Mouse (Mus musculus) embryonic fibroblast, embryonic 13.5 days (primary cell): ENCODE results near the gene Strip1.

Source experiments
- CTCF ChIP-seq: IDR thresholded peaks from 2 replicates; pipeline ENCODE4 v1.5.1; 2011; ENCODE audit warnings: mild to moderate bottlenecking, control low read depth, low read length, moderate library complexity, borderline replicate concordance; ENCODE audit not compliant: insufficient read depth
- POLR2A ChIP-seq: IDR thresholded peaks from 2 replicates; pipeline ENCODE4 v1.6.1; 2011; ENCODE audit warnings: low read depth, mild to moderate bottlenecking, control low read depth, low read length, moderate library complexity

GRCm38 (mm10) chr3:107612902-107613525, 18.5 kb downstream of the Strip1 start:
- TF ChIP-seq POLR2A (no peak), CTCF (peak; percentile 97)
